Mouse (Mus musculus) CH12.LX (cell line): ENCODE measurements around the gene Sall4.

Experiments
- BHLHE40 ChIP-seq: IDR thresholded peaks from 2 replicates; pipeline ENCODE4 v1.6.1; 2011; ENCODE audit warnings: mild to moderate bottlenecking, low read depth, low read length, improper control_type of control experiment
- CHD2 ChIP-seq: IDR thresholded peaks from 2 replicates; pipeline ENCODE4 v1.6.1; 2011; ENCODE audit warnings: low read length, improper control_type of control experiment
- CTCF ChIP-seq, 2 experiments: IDR thresholded peaks in 1 of 2; conservative IDR thresholded peaks in 1 of 2; 2 replicates each; pipeline ENCODE4 v1.5.1; 2011 to 2012; ENCODE audit warnings: low read depth in 2 of 2, low read length in 2 of 2, improper control_type of control experiment in 1 of 2, inconsistent platforms in 1 of 2, mild to moderate bottlenecking in 1 of 2, moderate library complexity in 1 of 2
- ETS1 ChIP-seq: conservative IDR thresholded peaks from 2 replicates; pipeline ENCODE4 v1.6.1; 2012; ENCODE audit warnings: low read depth, mild to moderate bottlenecking, inconsistent platforms, low read length, improper control_type of control experiment, moderate library complexity
- MAX ChIP-seq: IDR thresholded peaks from 2 replicates; pipeline ENCODE4 v1.6.1; 2011; ENCODE audit warnings: low read length, improper control_type of control experiment
- NRF1 ChIP-seq: IDR thresholded peaks from 2 replicates; pipeline ENCODE4 v1.6.1; 2014; ENCODE audit warnings: low read depth, mild to moderate bottlenecking, inconsistent platforms, low read length, improper control_type of control experiment, moderate library complexity
- POLR2A ChIP-seq: IDR thresholded peaks from 2 replicates; pipeline ENCODE4 v1.6.1; 2011; ENCODE audit warnings: low read depth, mild to moderate bottlenecking, improper control_type of control experiment, low read length
- TBP ChIP-seq: conservative IDR thresholded peaks from 2 replicates; pipeline ENCODE4 v1.6.1; 2011; ENCODE audit warnings: low read depth, low read length, improper control_type of control experiment
- USF1 ChIP-seq: IDR thresholded peaks from 2 replicates; pipeline ENCODE4 v1.6.1; 2014; ENCODE audit warnings: low read depth, mild to moderate bottlenecking, inconsistent platforms, low read length, improper control_type of control experiment
- ZMIZ1 ChIP-seq: IDR thresholded peaks from 2 replicates; pipeline ENCODE4 v1.6.1; 2012; ENCODE audit warnings: low read depth, mild to moderate bottlenecking, inconsistent platforms, low read length, improper control_type of control experiment

DNA sequence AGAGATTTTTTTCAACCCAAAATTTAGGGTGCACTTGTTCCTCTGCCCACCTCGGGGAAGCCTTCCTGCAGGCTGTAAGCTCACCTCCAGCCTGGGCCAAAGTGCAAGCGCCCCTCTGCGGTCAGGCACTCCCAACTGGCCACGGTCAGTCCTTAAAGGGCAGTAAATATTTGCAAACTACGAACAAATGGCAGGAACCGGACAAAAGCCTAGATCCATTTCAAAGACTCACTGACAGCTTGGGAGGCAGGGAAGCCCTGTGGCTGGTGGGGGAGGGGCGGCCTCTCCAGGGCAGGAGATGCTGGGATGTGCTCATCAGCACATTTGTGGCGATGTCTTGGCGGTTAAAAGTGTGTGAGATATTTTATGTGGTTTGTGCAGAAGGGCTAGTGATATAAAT lies 12.3 kb upstream of the Sall4 start:
- TF ChIP-seq ZMIZ1 (no peak), BHLHE40 (no peak), ETS1 (no peak), TBP (no peak), CTCF (conservative IDR thresholded peaks at IDR 0.05 in 1 of 2, IDR thresholded peaks at IDR 0.05 in 1 of 2; ENCODE audit: low read depth in 2 of 2, low read length in 2 of 2) (no peak), MAX (no peak), POLR2A (no peak), USF1 (no peak), CHD2 (no peak), NRF1 (no peak)
